Mouse (Mus musculus) hindbrain, embryonic 10.5 days (tissue): ENCODE data around the gene Tpm4. TPM values are rescaled to one million over a fixed set of nuclear protein-coding genes. Genes with fewer than 3 reads are reported as not detected.
A peak's percentile ranks its signal among the peaks of the same experiment; 100 is the strongest.

Experiments used
- DNase-seq: peaks from one replicate; pipeline ENCODE4 v3.0.0-alpha.2; 2017; ENCODE audit warnings: low spot score
- H3K27ac ChIP-seq: fragments of 300-500 bp; sonication (generic); 2 replicates; pipeline ENCODE4 v1.5.1; 2016; ENCODE audit warnings: mild to moderate bottlenecking, moderate library complexity
- H3K27me3 ChIP-seq: fragments of 300-500 bp; sonication (generic); 2 replicates; pipeline ENCODE4 v1.6.1; 2016; ENCODE audit warnings: mild to moderate bottlenecking; ENCODE audit not compliant: poor library complexity, insufficient read depth, severe bottlenecking
- H3K36me3 ChIP-seq: fragments of 300-500 bp; sonication (generic); 2 replicates; pipeline ENCODE4 v1.6.1; 2016; ENCODE audit warnings: mild to moderate bottlenecking, moderate library complexity
- H3K4me1 ChIP-seq: fragments of 300-500 bp; sonication (generic); replicated peaks from 2 replicates; pipeline ENCODE4 v1.6.1; 2016; ENCODE audit warnings: mild to moderate bottlenecking
- H3K4me3 ChIP-seq: fragments of 300-500 bp; sonication (generic); 2 replicates; pipeline ENCODE4 v1.5.1; 2016; ENCODE audit warnings: mild to moderate bottlenecking, moderate library complexity
- H3K9me3 ChIP-seq: fragments of 300-500 bp; sonication (generic); 2 replicates; pipeline ENCODE4 v1.6.1; 2016; ENCODE audit warnings: mild to moderate bottlenecking, moderate library complexity
- WGBS: fragments of 180-500 bp; shearing (Covaris S2); methylation state at CpG from one replicate; pipeline ENCODE4 v1.1.7; 2016; 5-methylcytosine and 5-hydroxymethylcytosine counted together
- polyA plus RNA-seq: library from polyadenylated mRNA; unstranded; fragments of >200 nt; fragmentation: Nextera tagmentation; extraction: Ambion mirVana; gene quantifications from 2 replicates; pipeline ENCODE4 v1.2.1, GENCODE M21; 2016

Gene Tpm4
- polyA plus RNA-seq, 1 experiment from 2014 or later, result 481 TPM

GRCm38 (mm10) chr8:72131251-72131650, 3.5 kb upstream of the Tpm4 start:
- WGBS, result 61% methylated on average over 2 of the region's 2 CpGs
- H3K27me3 ChIP-seq, result no peaks in the 10 kb centered on the region
- peak; percentile 33 for DNase-seq
- peaks cover 25% of the 10 kb centered on the region for H3K4me1 ChIP-seq
- H3K36me3 ChIP-seq, result no peaks in the 10 kb centered on the region
- H3K27ac ChIP-seq, result peak overlapping the region; percentile 56; the same call in 1 of the 2 replicates
- no peak overlapping the region for H3K4me3 ChIP-seq
- no peaks in the 10 kb centered on the region for H3K9me3 ChIP-seq

- H3K4me1 ChIP-seq, result peaks cover 31% of the 10 kb centered on the region
- 86% methylated on average over 2 of the region's 2 CpGs for WGBS
- peak overlapping the region; percentile 56; the same call in 1 of the 2 replicates for H3K27ac ChIP-seq
- no peaks in the 10 kb centered on the region for H3K9me3 ChIP-seq
- no peaks in the 10 kb centered on the region for H3K36me3 ChIP-seq
- no peak for DNase-seq
- H3K4me3 ChIP-seq, result no peak overlapping the region
- H3K27me3 ChIP-seq, result no peaks in the 10 kb centered on the region
Observed at GRCm38 (mm10) chr8:72131901-72132300, 2.9 kb upstream of the Tpm4 start.

- DNase-seq, result no peak
- Histone ChIP-seq H3K9me3 (no peaks in the 10 kb centered on the region), H3K27ac (no peak overlapping the region), H3K36me3 (no peaks in the 10 kb centered on the region), H3K4me3 (no peak overlapping the region), H3K4me1 (peaks cover 36% of the 10 kb centered on the region), H3K27me3 (no peaks in the 10 kb centered on the region)
- 74% methylated on average over 1 of the region's 1 CpGs for WGBS
Observed at GRCm38 (mm10) chr8:72132417-72132816, 2.4 kb upstream of the Tpm4 start.

- no peak for DNase-seq
- 77% methylated on average over 1 of the region's 1 CpGs for WGBS
- no peaks in the 10 kb centered on the region for H3K27me3 ChIP-seq
- peaks cover 1% of the 10 kb centered on the region for H3K36me3 ChIP-seq
- no peak overlapping the region for H3K27ac ChIP-seq
- no peaks in the 10 kb centered on the region for H3K9me3 ChIP-seq
- H3K4me1 ChIP-seq, result peaks cover 40% of the 10 kb centered on the region
- no peak overlapping the region for H3K4me3 ChIP-seq
Observed at GRCm38 (mm10) chr8:72132891-72133290, 1.9 kb upstream of the Tpm4 start.

- peaks cover 7% of the 10 kb centered on the region for H3K36me3 ChIP-seq
- H3K4me1 ChIP-seq, result peaks cover 47% of the 10 kb centered on the region
- 57% methylated on average over 1 of the region's 1 CpGs for WGBS
- no peaks in the 10 kb centered on the region for H3K27me3 ChIP-seq
- no peak overlapping the region for H3K4me3 ChIP-seq
- no peak for DNase-seq
- no peaks in the 10 kb centered on the region for H3K9me3 ChIP-seq
- no peak overlapping the region for H3K27ac ChIP-seq
Observed at GRCm38 (mm10) chr8:72133507-72133906, 1.3 kb upstream of the Tpm4 start.

GRCm38 (mm10) chr8:72135446-72136301, 899 bp downstream of the Tpm4 start:
- WGBS, result under 1% methylated on average over 62 of the region's 62 CpGs
- peaks cover 29% of the 10 kb centered on the region for H3K36me3 ChIP-seq

GRCm38 (mm10) chr8:72136302-72136978, 1.7 kb downstream of the Tpm4 start:
- Histone ChIP-seq H3K27ac (peak overlapping the region; percentile 99), H3K4me1 (peaks cover 42% of the 10 kb centered on the region), H3K36me3 (peaks cover 37% of the 10 kb centered on the region), H3K9me3 (no peaks in the 10 kb centered on the region), H3K4me3 (peak overlapping the region; percentile 88), H3K27me3 (no peaks in the 10 kb centered on the region)
- WGBS, result 2% methylated on average over 18 of the region's 18 CpGs
- DNase-seq, result peak; percentile 75

More at GRCm38 (mm10) chr8:72135446-72136301, 899 bp downstream of the Tpm4 start:
- Histone ChIP-seq H3K27ac (peak overlapping the region; percentile 99), H3K27me3 (no peaks in the 10 kb centered on the region), H3K9me3 (no peaks in the 10 kb centered on the region), H3K4me3 (peak overlapping the region; percentile 88), H3K4me1 (peaks cover 47% of the 10 kb centered on the region)
- peak; percentile 79 for DNase-seq

GRCm38 (mm10) chr8:72137431-72137830, 2.7 kb downstream of the Tpm4 start:
- Histone ChIP-seq H3K4me1 (peaks cover 37% of the 10 kb centered on the region), H3K36me3 (peaks cover 47% of the 10 kb centered on the region), H3K27ac (peak overlapping the region; percentile 99; the same call in 1 of the 2 replicates), H3K9me3 (no peaks in the 10 kb centered on the region), H3K4me3 (peak overlapping the region; percentile 88), H3K27me3 (no peaks in the 10 kb centered on the region)
- WGBS, result 91% methylated on average over 2 of the region's 2 CpGs
- DNase-seq, result no peak

- H3K4me1 ChIP-seq, result peaks cover 36% of the 10 kb centered on the region
- WGBS, result 98% methylated on average over 5 of the region's 5 CpGs
- no peak overlapping the region for H3K27ac ChIP-seq
- H3K36me3 ChIP-seq, result peaks cover 57% of the 10 kb centered on the region
- H3K27me3 ChIP-seq, result no peaks in the 10 kb centered on the region
- H3K9me3 ChIP-seq, result no peaks in the 10 kb centered on the region
- DNase-seq, result no peak
- peak overlapping the region; percentile 3; the same call in 1 of the 2 replicates for H3K4me3 ChIP-seq
Observed at GRCm38 (mm10) chr8:72138456-72138855, 3.7 kb downstream of the Tpm4 start.

- Histone ChIP-seq H3K4me1 (peaks cover 2% of the 10 kb centered on the region; the same call in 1 of the 2 replicates), H3K27me3 (no peaks in the 10 kb centered on the region), H3K4me3 (no peak overlapping the region), H3K27ac (no peak overlapping the region), H3K36me3 (peaks cover 100% of the 10 kb centered on the region), H3K9me3 (no peaks in the 10 kb centered on the region)
- WGBS, result 94% methylated on average over 13 of the region's 13 CpGs
- no peak for DNase-seq
Observed at GRCm38 (mm10) chr8:72143256-72143824, 8.6 kb downstream of the Tpm4 start.

GRCm38 (mm10) chr8:72144345-72144975, 9.7 kb downstream of the Tpm4 start:
- DNase-seq, result no peak
- Histone ChIP-seq H3K4me3 (no peak overlapping the region), H3K27ac (no peak overlapping the region), H3K4me1 (no peaks in the 10 kb centered on the region), H3K27me3 (no peaks in the 10 kb centered on the region), H3K9me3 (no peaks in the 10 kb centered on the region), H3K36me3 (peaks cover 97% of the 10 kb centered on the region)
- WGBS, result 87% methylated on average over 5 of the region's 5 CpGs

- Histone ChIP-seq H3K4me3 (no peak overlapping the region), H3K27me3 (no peaks in the 10 kb centered on the region), H3K9me3 (no peaks in the 10 kb centered on the region), H3K36me3 (peaks cover 97% of the 10 kb centered on the region), H3K4me1 (no peaks in the 10 kb centered on the region), H3K27ac (no peak overlapping the region)
- no peak for DNase-seq
- 91% methylated on average over 3 of the region's 3 CpGs for WGBS
Observed at GRCm38 (mm10) chr8:72145511-72145910, 10.7 kb downstream of the Tpm4 start.
